Mouse (Mus musculus) intestine, embryonic 14.5 days (tissue): ENCODE results near the gene Pip4k2c. TPM values are rescaled to one million over a fixed set of nuclear protein-coding genes. Genes with fewer than 3 reads are reported as not detected.
A peak's percentile ranks its signal among the peaks of the same experiment; 100 is the strongest.

Experiments used
- ATAC-seq: fragments of 200-750 bp; cut with Nextera tagmentation; replicated peaks from 2 replicates; pipeline ENCODE4 v1.8.0; 2017; ENCODE audit warnings: low read depth, moderate number of reproducible peaks, moderate TSS enrichment, moderate library complexity; ENCODE audit not compliant: low FRiP score, low TSS enrichment
- DNase-seq: peaks from one replicate; pipeline ENCODE4 v3.0.0-alpha.2; 2018; ENCODE audit warnings: low spot score
- H3K27ac ChIP-seq: fragments of 300-500 bp; sonication (generic); 2 replicates; pipeline ENCODE4 v1.5.1; 2014; ENCODE audit warnings: low read depth, mild to moderate bottlenecking, control low read depth
- H3K27me3 ChIP-seq: fragments of 300-500 bp; sonication (generic); replicated peaks from 2 replicates; pipeline ENCODE4 v1.6.1; 2014; ENCODE audit warnings: low read length, control low read depth; ENCODE audit not compliant: control insufficient read depth, insufficient read depth
- H3K36me3 ChIP-seq: fragments of 300-500 bp; sonication (generic); 2 replicates; pipeline ENCODE4 v1.6.1; 2014; ENCODE audit warnings: low read length, control low read depth; ENCODE audit not compliant: control insufficient read depth, insufficient read depth
- H3K4me1 ChIP-seq: fragments of 300-500 bp; sonication (generic); replicated peaks from 2 replicates; pipeline ENCODE4 v1.6.1; 2014; ENCODE audit warnings: low read length, control low read depth, mixed read lengths; ENCODE audit not compliant: control insufficient read depth, insufficient read depth
- H3K4me2 ChIP-seq: fragments of 300-500 bp; sonication (generic); 2 replicates; pipeline ENCODE4 v1.6.1; 2014; ENCODE audit warnings: low read length
- H3K4me3 ChIP-seq: fragments of 300-500 bp; sonication (generic); 2 replicates; pipeline ENCODE4 v1.5.1; 2014; ENCODE audit warnings: low read depth, low read length, control low read depth, mixed read lengths
- H3K9ac ChIP-seq: fragments of 300-500 bp; sonication (generic); 2 replicates; pipeline ENCODE4 v1.6.1; 2014; ENCODE audit warnings: mild to moderate bottlenecking, low read length
- H3K9me3 ChIP-seq: fragments of 300-500 bp; sonication (generic); 2 replicates; pipeline ENCODE4 v1.6.1; 2016; ENCODE audit warnings: low read length, control low read depth; ENCODE audit not compliant: control insufficient read depth
- WGBS: fragments of 180-500 bp; shearing (Covaris S2); extraction: QIAGEN DNeasy Blood & Tissue Kit; methylation state at CpG from one replicate; pipeline ENCODE4 v1.1.7; 2014; 5-methylcytosine and 5-hydroxymethylcytosine counted together
- polyA plus RNA-seq: library from polyadenylated mRNA; unstranded; fragments of >200 nt; fragmentation: Nextera tagmentation; extraction: Ambion mirVana; gene quantifications from 2 replicates; pipeline ENCODE4 v1.2.1, GENCODE M21; 2014

Pip4k2c gene
- polyA plus RNA-seq, 1 experiment from 2014 or later = 25.9 TPM

- no peaks in the 10 kb centered on the region for H3K27me3 ChIP-seq
- H3K36me3 ChIP-seq = peaks cover 73% of the 10 kb centered on the region
- ATAC-seq = no peak
- WGBS = 89% methylated on average over 5 of the region's 5 CpGs
- H3K4me1 ChIP-seq = no peaks in the 10 kb centered on the region
- H3K27ac ChIP-seq = no peak overlapping the region
- H3K9me3 ChIP-seq = no peaks in the 10 kb centered on the region
- no peak overlapping the region for H3K9ac ChIP-seq
- no peak overlapping the region for H3K4me3 ChIP-seq
- H3K4me2 ChIP-seq = no peak overlapping the region
- no peak for DNase-seq
These were observed 6.8 kb downstream of the Pip4k2c start for GRCm38 (mm10) chr10:127204589-127204988.

GRCm38 (mm10) chr10:127203106-127203505, 8.3 kb downstream of the Pip4k2c start:
- Histone ChIP-seq H3K36me3 (peaks cover 80% of the 10 kb centered on the region), H3K27ac (no peak overlapping the region), H3K27me3 (no peaks in the 10 kb centered on the region), H3K9me3 (no peaks in the 10 kb centered on the region), H3K4me2 (no peak overlapping the region), H3K4me1 (no peaks in the 10 kb centered on the region), H3K9ac (no peak overlapping the region), H3K4me3 (no peak overlapping the region)
- no peak for DNase-seq
- 85% methylated on average over 3 of the region's 3 CpGs for WGBS
- ATAC-seq = no peak

GRCm38 (mm10) chr10:127200279-127200678, 11.1 kb downstream of the Pip4k2c start:
- Histone ChIP-seq H3K9me3 (no peaks in the 10 kb centered on the region), H3K27ac (no peak overlapping the region), H3K4me2 (no peak overlapping the region), H3K4me3 (no peak overlapping the region), H3K36me3 (peaks cover 61% of the 10 kb centered on the region), H3K9ac (no peak overlapping the region), H3K4me1 (0 out of 2 replicates have a peak, but pooled peaks cover 7% of the 10 kb centered on the region), H3K27me3 (no peaks in the 10 kb centered on the region)
- WGBS = 83% methylated on average over 8 of the region's 8 CpGs
- ATAC-seq = no peak
- DNase-seq = no peak

GRCm38 (mm10) chr10:127199474-127199873, 11.9 kb downstream of the Pip4k2c start:
- Histone ChIP-seq H3K4me1 (peaks cover 10% of the 10 kb centered on the region; the same call in 1 of the 2 replicates), H3K9ac (no peak overlapping the region), H3K4me2 (no peak overlapping the region), H3K4me3 (no peak overlapping the region), H3K27ac (no peak overlapping the region), H3K9me3 (no peaks in the 10 kb centered on the region), H3K36me3 (peaks cover 53% of the 10 kb centered on the region), H3K27me3 (no peaks in the 10 kb centered on the region)
- 89% methylated on average over 11 of the region's 11 CpGs for WGBS
- ATAC-seq (no peak), DNase-seq (no peak)

DNA sequence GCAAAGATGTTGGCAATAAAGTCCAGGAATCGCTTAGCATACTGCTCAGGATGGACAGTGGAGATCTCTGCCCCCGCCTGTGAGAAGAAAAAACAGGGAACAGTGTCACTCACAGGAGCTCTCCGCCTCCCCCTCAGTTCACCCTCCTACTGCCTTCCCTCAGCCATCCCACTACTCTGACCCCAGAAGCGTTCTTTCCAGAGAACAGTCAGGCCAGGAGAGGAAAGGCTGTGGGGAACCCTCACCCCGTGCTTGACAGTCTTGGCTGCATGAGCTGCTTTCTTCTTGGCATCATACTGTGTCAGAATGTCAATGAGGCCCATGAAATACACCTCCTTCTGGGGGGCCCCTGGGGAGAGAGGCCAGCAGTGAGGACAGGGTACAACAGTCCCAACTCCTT, 12.3 kb downstream of the Pip4k2c start:
- peaks cover 51% of the 10 kb centered on the region for H3K36me3 ChIP-seq
- H3K9me3 ChIP-seq = no peaks in the 10 kb centered on the region

GRCm38 (mm10) chr10:127198492-127198891, 12.9 kb downstream of the Pip4k2c start:
- no peaks in the 10 kb centered on the region for H3K27me3 ChIP-seq
- no peak overlapping the region for H3K4me2 ChIP-seq
- no peak overlapping the region for H3K4me3 ChIP-seq
- 56% methylated on average over 2 of the region's 2 CpGs for WGBS
- H3K4me1 ChIP-seq = peaks cover 14% of the 10 kb centered on the region
- peaks cover 46% of the 10 kb centered on the region for H3K36me3 ChIP-seq
- H3K27ac ChIP-seq = no peak overlapping the region
- ATAC-seq (no peak), DNase-seq (no peak)
- no peak overlapping the region for H3K9ac ChIP-seq
- H3K9me3 ChIP-seq = no peaks in the 10 kb centered on the region

More for the DNA sequence above, 12.3 kb downstream of the Pip4k2c start:
- 69% methylated on average over 5 of the region's 5 CpGs for WGBS
- H3K4me2 ChIP-seq = no peak overlapping the region
- H3K27me3 ChIP-seq = no peaks in the 10 kb centered on the region
- H3K4me1 ChIP-seq = peaks cover 14% of the 10 kb centered on the region
- no peak overlapping the region for H3K27ac ChIP-seq
- DNase-seq (no peak), ATAC-seq (no peak)
- H3K9ac ChIP-seq = no peak overlapping the region
- no peak overlapping the region for H3K4me3 ChIP-seq

DNA sequence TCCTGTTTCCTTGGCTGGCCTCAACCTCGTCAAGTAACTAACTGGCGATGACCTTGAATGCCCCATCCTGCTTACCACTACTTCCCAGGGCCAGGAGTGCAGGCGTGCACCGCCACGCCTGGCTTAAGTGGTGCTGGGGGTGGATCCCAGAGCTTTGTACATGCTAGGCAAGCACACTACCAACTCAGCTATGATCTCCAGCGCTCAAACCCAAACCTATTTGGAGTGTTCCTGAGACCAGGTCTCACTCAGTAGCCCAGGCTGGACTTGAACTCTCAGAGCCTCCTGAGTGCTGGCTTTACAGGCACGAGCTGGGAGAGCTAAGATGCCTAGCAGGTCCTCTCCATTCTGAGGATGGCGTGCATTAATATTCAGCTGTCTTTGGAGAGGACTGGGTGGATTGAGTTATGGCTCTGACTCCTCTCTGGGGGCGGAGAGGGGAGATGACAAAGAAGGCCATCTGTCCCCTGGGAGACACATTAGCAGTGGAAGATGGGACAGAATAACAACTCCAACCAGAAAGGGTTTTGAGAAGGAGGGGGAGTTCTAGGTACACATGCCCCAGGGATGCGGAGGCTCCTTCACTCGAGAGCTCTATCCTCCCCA, 13.8 kb downstream of the Pip4k2c start:
- Histone ChIP-seq H3K9ac (no peak overlapping the region), H3K4me2 (no peak overlapping the region), H3K36me3 (peaks cover 38% of the 10 kb centered on the region), H3K4me1 (peaks cover 14% of the 10 kb centered on the region), H3K27ac (no peak overlapping the region), H3K27me3 (no peaks in the 10 kb centered on the region), H3K4me3 (no peak overlapping the region), H3K9me3 (no peaks in the 10 kb centered on the region)
- no peak for DNase-seq
- no peak for ATAC-seq
- 89% methylated on average over 11 of the region's 11 CpGs for WGBS

- H3K27ac ChIP-seq = peak overlapping the region; percentile 89; the same call in 1 of the 2 replicates
- no peaks in the 10 kb centered on the region for H3K27me3 ChIP-seq
- H3K36me3 ChIP-seq = peaks cover 37% of the 10 kb centered on the region
- H3K9me3 ChIP-seq = no peaks in the 10 kb centered on the region
- WGBS = 88% methylated on average over 8 of the region's 8 CpGs
- H3K4me3 ChIP-seq = no peak overlapping the region
- no peak overlapping the region for H3K4me2 ChIP-seq
- peaks cover 14% of the 10 kb centered on the region for H3K4me1 ChIP-seq
- no peak for ATAC-seq
- DNase-seq = no peak
- no peak overlapping the region for H3K9ac ChIP-seq
These were observed 14.3 kb downstream of the Pip4k2c start for GRCm38 (mm10) chr10:127197104-127197503.

DNA sequence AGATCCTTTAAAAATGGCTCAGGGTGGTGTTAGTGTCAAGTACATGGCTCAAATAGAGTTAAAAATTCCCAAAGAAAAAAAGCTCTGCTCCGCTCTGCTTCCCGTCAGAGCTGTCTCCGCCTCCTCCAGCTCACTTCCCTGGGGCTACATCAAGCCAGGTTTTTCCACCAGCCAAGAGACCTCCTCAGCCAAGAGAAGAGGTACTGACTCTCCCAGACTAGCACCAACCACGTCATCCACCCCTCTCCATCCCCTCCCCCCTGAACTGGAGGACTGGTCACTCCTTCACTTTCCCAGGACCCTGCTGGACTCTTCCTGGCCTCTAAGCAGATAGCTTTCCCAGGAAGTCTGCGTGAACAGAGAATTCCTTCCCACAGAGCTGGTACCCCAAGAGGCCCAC, 15.0 kb downstream of the Pip4k2c start:
- Histone ChIP-seq H3K4me3 (peak overlapping the region; percentile 80), H3K4me1 (peaks cover 14% of the 10 kb centered on the region), H3K27ac (peak overlapping the region; percentile 89), H3K4me2 (peak overlapping the region; percentile 93), H3K27me3 (no peaks in the 10 kb centered on the region), H3K36me3 (peaks cover 38% of the 10 kb centered on the region), H3K9ac (peak overlapping the region; percentile 90), H3K9me3 (no peaks in the 10 kb centered on the region)
- 8% methylated on average over 5 of the region's 5 CpGs for WGBS
- DNase-seq (peak; percentile 77), ATAC-seq (peak; percentile 62)
